Mouse (Mus musculus) testis, adult 2 months (tissue): ENCODE data around the gene Ubl4a. TPM values are rescaled to one million over a fixed set of nuclear protein-coding genes. Genes with fewer than 3 reads are reported as not detected.
"Not testable (repeated sequence)": the region's sequence is repeated elsewhere in the genome, so short reads cannot be mapped to it uniquely, and the experiment has no call there.

ENCODE experiments used
- H3K27ac ChIP-seq: fragments of 200-500 bp; 2 replicates; pipeline ENCODE4 v1.5.1; 2012; ENCODE audit warnings: low read depth, low read length; ENCODE audit not compliant: control insufficient read depth, insufficient read depth
- H3K27me3 ChIP-seq: fragments of 200-500 bp; 2 replicates; pipeline ENCODE4 v1.6.1; 2012; ENCODE audit warnings: mild to moderate bottlenecking, low read length, moderate library complexity; ENCODE audit not compliant: control insufficient read depth, insufficient read depth
- H3K36me3 ChIP-seq: fragments of 200-500 bp; 2 replicates; pipeline ENCODE4 v1.6.1; 2012; ENCODE audit warnings: mild to moderate bottlenecking, low read length; ENCODE audit not compliant: control insufficient read depth, insufficient read depth
- H3K4me1 ChIP-seq: fragments of 200-500 bp; 2 replicates; pipeline ENCODE4 v1.6.1; 2012; ENCODE audit warnings: low read length; ENCODE audit not compliant: control insufficient read depth, insufficient read depth
- H3K4me3 ChIP-seq: fragments of 200-500 bp; 2 replicates; pipeline ENCODE4 v1.5.1; 2012; ENCODE audit warnings: low read depth, mild to moderate bottlenecking, low read length, moderate library complexity, mixed read lengths; ENCODE audit not compliant: control insufficient read depth
- CTCF ChIP-seq: fragments of 200-500 bp; IDR thresholded peaks from 2 replicates; pipeline ENCODE4 v1.5.1; 2012; ENCODE audit warnings: low read depth, mild to moderate bottlenecking, inconsistent platforms, low read length, moderate library complexity; ENCODE audit not compliant: control insufficient read depth, insufficient read depth, insufficient replicate concordance
- POLR2A ChIP-seq: fragments of 200-500 bp; IDR thresholded peaks from 2 replicates; pipeline ENCODE4 v1.6.1; 2012; ENCODE audit warnings: low read depth, mild to moderate bottlenecking, inconsistent platforms, low read length, moderate library complexity; ENCODE audit not compliant: control insufficient read depth
- polyA plus RNA-seq: library from polyadenylated mRNA; depleted of rRNA; stranded (reverse); fragments of >200 nt; gene quantifications from 2 replicates; pipeline ENCODE4 v1.2.3, GENCODE M21; 2012

Gene Ubl4a
- polyA plus RNA-seq, 1 experiment = 11.5 TPM

GRCm38 (mm10) chrX:74368209-74368909 is 4.7 kb downstream of the Ubl4a start:
- Histone ChIP-seq H3K27ac (peak overlapping the region; percentile 89), H3K4me1 (peaks cover 7% of the 10 kb centered on the region)
- TF ChIP-seq POLR2A = no peak; the same call in 1 of the 2 replicates
- no peak for TF ChIP-seq CTCF

GRCm38 (mm10) chrX:74367512-74367911 is 5.5 kb downstream of the Ubl4a start:
- H3K27me3 ChIP-seq = no peaks in the 10 kb centered on the region
- peaks cover 7% of the 10 kb centered on the region for H3K4me1 ChIP-seq
- H3K36me3 ChIP-seq = no peaks in the 10 kb centered on the region
- TF ChIP-seq CTCF (no peak), POLR2A (no peak)
- peak overlapping the region; percentile 79 for H3K4me3 ChIP-seq
- H3K27ac ChIP-seq = peak overlapping the region; percentile 89

More at GRCm38 (mm10) chrX:74368209-74368909, 4.7 kb downstream of the Ubl4a start:
- no peaks in the 10 kb centered on the region for H3K36me3 ChIP-seq
- peak overlapping the region; percentile 79 for H3K4me3 ChIP-seq
- H3K27me3 ChIP-seq = no peaks in the 10 kb centered on the region

- Histone ChIP-seq H3K4me1 (no peaks in the 10 kb centered on the region), H3K4me3 (no peak overlapping the region), H3K27ac (no peak overlapping the region), H3K27me3 (no peaks in the 10 kb centered on the region), H3K36me3 (no peaks in the 10 kb centered on the region)
- TF ChIP-seq POLR2A (no peak), CTCF (no peak)
Observed at GRCm38 (mm10) chrX:74359171-74359570, 13.8 kb downstream of the Ubl4a start.

- H3K27me3 ChIP-seq, H3K27ac ChIP-seq: not testable (repeated sequence)
Observed at GRCm38 (mm10) chrX:74357069-74357468, 15.9 kb downstream of the Ubl4a start.

GRCm38 (mm10) chrX:74353467-74353770 is 19.6 kb downstream of the Ubl4a start, which contains the start of gene Lage3:
Lage3 (minus strand) TSS chrX:74353618.
- Histone ChIP-seq H3K4me1 (peaks cover 3% of the 10 kb centered on the region; the same call in 1 of the 2 replicates), H3K4me3 (peak within 1 kb of the TSS; percentile 79), H3K27me3 (no peaks in the 10 kb centered on the region), H3K36me3 (no peaks in the 10 kb centered on the region), H3K27ac (no peak within 1 kb of the TSS)
- TF ChIP-seq CTCF = no peak
- TF ChIP-seq POLR2A = peak; percentile 52; the same call in 1 of the 2 replicates

More at GRCm38 (mm10) chrX:74357069-74357468, 15.9 kb downstream of the Ubl4a start:
- not testable (repeated sequence) for H3K4me3 ChIP-seq, H3K36me3 ChIP-seq, H3K4me1 ChIP-seq

- H3K27me3 ChIP-seq = no peaks in the 10 kb centered on the region
- H3K27ac ChIP-seq = no peak overlapping the region
- peak overlapping the region; percentile 79 for H3K4me3 ChIP-seq
- no peaks in the 10 kb centered on the region for H3K36me3 ChIP-seq
- H3K4me1 ChIP-seq = peaks cover 3% of the 10 kb centered on the region; the same call in 1 of the 2 replicates
- no peak for TF ChIP-seq POLR2A
- TF ChIP-seq CTCF = no peak
Observed at GRCm38 (mm10) chrX:74352645-74353466, 20.2 kb downstream of the Ubl4a start.

GRCm38 (mm10) chrX:74330166-74330930 is 42.7 kb downstream of the Ubl4a start:
- Histone ChIP-seq H3K4me3 (no peak overlapping the region), H3K36me3 (no peaks in the 10 kb centered on the region), H3K27ac (no peak overlapping the region), H3K27me3 (no peaks in the 10 kb centered on the region), H3K4me1 (peaks cover 3% of the 10 kb centered on the region; the same call in 1 of the 2 replicates)
- no peak for TF ChIP-seq POLR2A
- TF ChIP-seq CTCF = no peak
